Mouse (Mus musculus) embryonic fibroblast, embryonic 13.5 days (primary cell): Measurements from ENCODE around the gene Tmeff1. TPM values are rescaled to one million over a fixed set of nuclear protein-coding genes. Genes with fewer than 3 reads are reported as not detected.

Source experiments
- H3K27ac ChIP-seq: 2 replicates; pipeline ENCODE4 v1.5.1; 2012; ENCODE audit warnings: low read length, control low read depth, inconsistent platforms; ENCODE audit not compliant: insufficient read depth
- H3K4me1 ChIP-seq: 2 replicates; pipeline ENCODE4 v1.6.1; 2011; ENCODE audit warnings: low read length; ENCODE audit not compliant: control insufficient read depth, insufficient read depth
- H3K4me3 ChIP-seq: 2 replicates; pipeline ENCODE4 v1.5.1; 2011; ENCODE audit warnings: mild to moderate bottlenecking, control low read depth, low read length; ENCODE audit not compliant: insufficient read depth
- CTCF ChIP-seq: IDR thresholded peaks from 2 replicates; pipeline ENCODE4 v1.5.1; 2011; ENCODE audit warnings: mild to moderate bottlenecking, control low read depth, low read length, moderate library complexity, borderline replicate concordance; ENCODE audit not compliant: insufficient read depth
- POLR2A ChIP-seq: IDR thresholded peaks from 2 replicates; pipeline ENCODE4 v1.6.1; 2011; ENCODE audit warnings: low read depth, mild to moderate bottlenecking, control low read depth, low read length, moderate library complexity
- polyA plus RNA-seq: library from polyadenylated mRNA; stranded (reverse); fragments of >200 nt; gene quantifications from 2 replicates; pipeline ENCODE4 v1.2.4, GENCODE M21; 2011; ENCODE audit warnings: low read depth; ENCODE audit not compliant: missing spikeins, insufficient read length

The Tmeff1 gene
- polyA plus RNA-seq, 1 experiment = 125 TPM

- no peak for TF ChIP-seq POLR2A
- no peak for TF ChIP-seq CTCF
- Histone ChIP-seq H3K27ac (no peak overlapping the region), H3K4me3 (no peak overlapping the region), H3K4me1 (no peaks in the 10 kb centered on the region)
Measured at GRCm38 (mm10) chr4:48559652-48560051, 25.3 kb upstream of the Tmeff1 start.

GRCm38 (mm10) chr4:48561824-48562223 lies 23.1 kb upstream of the Tmeff1 start:
- H3K4me3 ChIP-seq = no peak overlapping the region
- no peaks in the 10 kb centered on the region for H3K4me1 ChIP-seq
- TF ChIP-seq POLR2A = no peak
- TF ChIP-seq CTCF = no peak
- H3K27ac ChIP-seq = no peak overlapping the region

- Histone ChIP-seq H3K27ac (no peak overlapping the region), H3K4me3 (no peak overlapping the region), H3K4me1 (peaks cover 2% of the 10 kb centered on the region; the same call in 1 of the 2 replicates)
- TF ChIP-seq POLR2A = no peak
- no peak for TF ChIP-seq CTCF
Measured at GRCm38 (mm10) chr4:48564962-48565361, 20.0 kb upstream of the Tmeff1 start.

- Histone ChIP-seq H3K27ac (no peak overlapping the region), H3K4me3 (no peak overlapping the region), H3K4me1 (no peaks in the 10 kb centered on the region; the same call in 1 of the 2 replicates)
- no peak for TF ChIP-seq CTCF
- no peak for TF ChIP-seq POLR2A
Measured at GRCm38 (mm10) chr4:48576361-48576760, 8.6 kb upstream of the Tmeff1 start.

- Histone ChIP-seq H3K27ac (no peak overlapping the region), H3K4me3 (no peak overlapping the region), H3K4me1 (no peaks in the 10 kb centered on the region; the same call in 1 of the 2 replicates)
- TF ChIP-seq POLR2A = no peak
- no peak for TF ChIP-seq CTCF
Measured at GRCm38 (mm10) chr4:48577831-48578230, 7.1 kb upstream of the Tmeff1 start.

- no peak for TF ChIP-seq POLR2A
Measured at GRCm38 (mm10) chr4:48578399-48578798, 6.6 kb upstream of the Tmeff1 start.

GRCm38 (mm10) chr4:48579475-48580110 lies 5.4 kb upstream of the Tmeff1 start:
- no peak overlapping the region for H3K27ac ChIP-seq
- no peaks in the 10 kb centered on the region; the same call in 1 of the 2 replicates for H3K4me1 ChIP-seq
- no peak overlapping the region for H3K4me3 ChIP-seq
- TF ChIP-seq CTCF = no peak
- TF ChIP-seq POLR2A = no peak

More at GRCm38 (mm10) chr4:48578399-48578798, 6.6 kb upstream of the Tmeff1 start:
- Histone ChIP-seq H3K27ac (no peak overlapping the region), H3K4me1 (no peaks in the 10 kb centered on the region; the same call in 1 of the 2 replicates), H3K4me3 (no peak overlapping the region)

- TF ChIP-seq CTCF (no peak), POLR2A (no peak)
Measured at GRCm38 (mm10) chr4:48581201-48581600, 3.8 kb upstream of the Tmeff1 start.

GRCm38 (mm10) chr4:48581993-48582392 lies 3.0 kb upstream of the Tmeff1 start:
- Histone ChIP-seq H3K4me1 (no peaks in the 10 kb centered on the region; the same call in 1 of the 2 replicates), H3K4me3 (no peak overlapping the region), H3K27ac (no peak overlapping the region)
- TF ChIP-seq CTCF = no peak

More at GRCm38 (mm10) chr4:48581201-48581600, 3.8 kb upstream of the Tmeff1 start:
- Histone ChIP-seq H3K4me1 (no peaks in the 10 kb centered on the region; the same call in 1 of the 2 replicates), H3K4me3 (no peak overlapping the region), H3K27ac (no peak overlapping the region)

- TF ChIP-seq POLR2A (no peak), CTCF (no peak)
- no peaks in the 10 kb centered on the region; the same call in 1 of the 2 replicates for H3K4me1 ChIP-seq
- no peak overlapping the region for H3K4me3 ChIP-seq
- H3K27ac ChIP-seq = no peak overlapping the region
Measured at GRCm38 (mm10) chr4:48582941-48583340, 2.0 kb upstream of the Tmeff1 start.
